Mouse (Mus musculus) embryo, embryonic 9.5 days (tissue): ENCODE results near the gene Tango2.

Source experiments
- DNase-seq: peaks from one replicate; pipeline ENCODE4 v3.0.0-alpha.2; 2017; ENCODE audit errors: extremely low spot score

Gene Tango2

GRCm38 (mm10) chr16:18383045-18383726, 35.3 kb upstream of the Tango2 start:
- DNase-seq, result no peak

- DNase-seq, result no peak
These were observed 33.8 kb upstream of the Tango2 start for GRCm38 (mm10) chr16:18381621-18382258.

GRCm38 (mm10) chr16:18380495-18381063, 32.7 kb upstream of the Tango2 start:
- DNase-seq, result peak; percentile 64

GRCm38 (mm10) chr16:18379338-18380001, 31.6 kb upstream of the Tango2 start:
- no peak for DNase-seq

DNA sequence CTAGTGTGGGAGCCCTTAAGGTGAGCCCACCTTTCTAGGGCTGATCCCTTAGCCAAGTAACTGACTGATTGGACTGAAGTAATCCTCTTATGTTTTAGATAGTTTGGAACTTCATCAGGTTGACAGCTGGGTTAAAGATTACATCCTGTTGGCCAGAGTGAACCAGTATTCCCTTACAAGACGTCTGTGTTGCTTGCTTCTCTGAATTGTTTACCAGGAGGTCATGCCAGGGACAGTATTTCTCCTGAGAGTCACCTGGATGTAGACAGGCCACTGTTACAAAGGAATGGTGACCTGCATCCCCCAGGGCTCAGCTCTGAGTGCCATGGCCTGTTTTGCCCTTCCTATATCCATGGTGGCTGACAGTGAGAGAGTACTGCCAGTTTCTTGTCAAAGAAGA, 30.6 kb upstream of the Tango2 start:
- no peak for DNase-seq

- DNase-seq, result no peak
These were observed 29.3 kb upstream of the Tango2 start for GRCm38 (mm10) chr16:18377203-18377602.

GRCm38 (mm10) chr16:18376297-18376954, 28.5 kb upstream of the Tango2 start:
- no peak for DNase-seq

GRCm38 (mm10) chr16:18373632-18374031, 25.7 kb upstream of the Tango2 start:
- DNase-seq, result no peak

- no peak for DNase-seq
These were observed 22.3 kb upstream of the Tango2 start for GRCm38 (mm10) chr16:18370197-18370596.

- no peak for DNase-seq
These were observed 18.9 kb upstream of the Tango2 start for GRCm38 (mm10) chr16:18366849-18367248.

- DNase-seq, result no peak
These were observed 15.0 kb upstream of the Tango2 start for GRCm38 (mm10) chr16:18362948-18363347.

GRCm38 (mm10) chr16:18360151-18360805, 12.4 kb upstream of the Tango2 start:
- DNase-seq, result no peak

DNA sequence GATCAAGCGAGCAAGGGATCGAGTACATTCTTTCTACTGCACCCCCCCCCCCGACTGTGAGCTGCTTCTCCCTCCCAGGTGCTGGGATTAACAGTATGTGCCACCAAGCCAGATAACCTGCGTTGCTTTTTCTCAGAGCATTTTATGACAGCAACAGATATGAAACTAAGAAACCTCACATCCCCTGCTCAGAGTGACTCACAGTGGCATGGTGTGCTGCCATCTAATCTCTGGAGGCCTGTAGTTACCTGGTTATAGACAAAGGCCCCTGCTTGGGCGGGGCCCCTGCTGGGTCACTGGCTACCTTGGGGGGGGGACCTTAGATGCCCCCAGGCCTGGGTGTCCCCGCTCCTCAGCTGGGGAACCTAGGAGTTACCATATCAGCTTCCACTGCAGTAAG, 10.1 kb upstream of the Tango2 start:
- no peak for DNase-seq

- no peak for DNase-seq
These were observed 9.1 kb upstream of the Tango2 start for GRCm38 (mm10) chr16:18356961-18357360.

GRCm38 (mm10) chr16:18353106-18353505, 5.2 kb upstream of the Tango2 start:
- no peak for DNase-seq

DNA sequence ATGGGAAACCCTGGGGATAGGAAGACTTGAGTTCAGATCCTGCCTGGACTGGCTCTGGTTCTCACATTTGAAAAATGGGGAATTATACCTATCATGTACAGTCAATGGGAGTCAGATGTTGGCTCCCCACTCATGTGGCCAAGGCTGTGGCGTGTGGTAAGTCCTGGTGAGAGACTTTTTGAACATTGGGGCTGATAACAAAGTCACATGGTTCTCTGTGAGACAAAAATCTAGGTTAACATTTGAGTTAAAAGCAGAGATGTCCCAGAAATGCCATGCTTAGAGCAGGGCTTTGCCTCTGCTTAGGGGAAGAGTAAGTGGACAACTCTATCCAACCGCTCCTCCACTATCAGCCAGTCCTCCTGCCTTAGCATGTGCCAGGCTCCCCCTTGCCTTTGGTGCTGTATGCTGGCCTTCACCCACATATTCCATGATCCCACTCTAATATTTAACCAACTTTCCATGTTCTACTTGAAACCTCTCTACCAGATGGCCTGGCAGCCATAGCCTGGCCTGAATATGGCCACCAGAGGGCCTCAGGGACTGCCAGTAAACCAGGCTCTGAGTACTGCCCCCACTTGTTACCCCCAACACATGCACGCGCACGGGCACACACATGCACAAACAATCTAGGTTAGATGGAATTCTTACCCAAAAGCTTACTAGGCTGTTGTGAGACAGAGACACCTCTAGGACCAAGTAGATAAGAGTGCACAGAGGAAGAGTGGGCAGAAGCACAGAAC, 3.6 kb upstream of the Tango2 start:
- DNase-seq, result peak; percentile 32

- no peak for DNase-seq
These were observed 1.9 kb upstream of the Tango2 start for GRCm38 (mm10) chr16:18349761-18350325.

- peak; percentile 45 for DNase-seq
These were observed 785 bp upstream of the Tango2 start for GRCm38 (mm10) chr16:18348601-18349175.

DNA sequence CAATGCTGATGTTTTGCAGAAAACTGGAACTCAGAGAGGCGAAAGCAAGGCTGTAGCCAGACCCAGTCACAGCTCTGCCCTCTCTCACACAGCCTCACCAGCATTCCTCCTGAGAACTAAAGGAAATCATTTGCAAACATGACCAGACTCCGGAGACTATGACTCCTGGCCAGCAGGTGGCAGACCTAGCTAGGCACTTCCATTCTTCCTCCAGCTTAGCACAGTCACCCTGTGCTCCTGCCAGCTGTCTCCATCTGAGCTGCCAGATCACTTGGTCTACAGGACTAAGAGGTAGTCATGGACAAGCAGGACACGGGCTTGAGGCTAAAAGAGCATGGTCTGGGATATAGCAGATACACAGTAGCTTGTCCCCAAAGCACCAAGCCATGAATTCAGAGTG, 2.7 kb downstream of the Tango2 start:
- DNase-seq, result peak; percentile 83

DNA sequence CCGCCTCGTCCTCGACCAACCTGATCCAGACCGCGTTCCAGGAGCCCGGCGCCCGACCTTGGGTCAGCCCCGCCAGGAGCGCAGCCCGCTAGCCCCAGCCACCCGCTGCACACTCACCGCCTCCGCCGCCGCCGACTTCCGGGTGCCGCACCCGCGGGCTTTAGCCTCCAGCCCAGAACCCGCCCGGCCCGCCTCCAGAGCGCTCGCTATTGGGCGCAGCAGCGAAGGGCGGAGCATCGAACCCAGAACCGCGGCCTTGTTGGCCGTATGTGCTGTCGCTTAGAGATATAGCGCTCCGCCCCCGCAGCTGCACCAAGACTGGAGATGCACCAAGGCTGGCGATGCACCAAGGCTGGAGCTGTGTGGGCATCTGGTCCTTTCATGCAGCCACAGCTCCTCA, 4.1 kb downstream of the Tango2 start:
- DNase-seq, result peak; percentile 94
